Mouse (Mus musculus): ENCODE results near the gene Gatad1. TPM values are rescaled to one million over a fixed set of nuclear protein-coding genes. Genes with fewer than 3 reads are reported as not detected.

Gatad1 gene
- total RNA-seq (2014; fragmentation: Nextera tagmentation) (202 and 212 TPM in 2 replicates), total RNA-seq (2017) (202 and 227 TPM in 2 replicates), polyA plus RNA-seq (2012) (60.2 and 81.6 TPM in 2 replicates)

- no peaks in the 10 kb centered on the region for H3K36me3 ChIP-seq (replicated peaks)
- ATAC-seq (ENCODE audit: extremely low read depth, insufficient number of reproducible peaks, low FRiP score, poor library complexity, severe bottlenecking) (no peak), DNase-seq (ENCODE audit: low spot score) (no peak)
- H3K4me1 ChIP-seq (ENCODE audit: insufficient read depth, low read depth, low read length) = no peaks in the 10 kb centered on the region
- H3K4me3 ChIP-seq (ENCODE audit: low read depth, low read length) = no peak within 1 kb of the TSS
- H3K9me3 ChIP-seq (replicated peaks) = peaks cover 2% of the 10 kb centered on the region; the same call in 1 of the 2 replicates
- peaks cover 5% of the 10 kb centered on the region for H3K27me3 ChIP-seq (ENCODE audit: insufficient read depth, low read length)
- TF ChIP-seq CTCF (IDR thresholded peaks at IDR 0.05; ENCODE audit: low read depth, low read length) = no peak
- no peak for TF ChIP-seq GATA2 (IDR thresholded peaks at IDR 0.05; ENCODE audit: borderline replicate concordance, low read depth, low read length)
- TF ChIP-seq POLR2AphosphoS5 (IDR thresholded peaks at IDR 0.05; ENCODE audit: insufficient replicate concordance, low read depth, low read length) = no peak
- TF ChIP-seq GATA1 (IDR thresholded peaks at IDR 0.05; ENCODE audit: borderline replicate concordance, low read length) = no peak
- no peak for TF ChIP-seq TAL1 (conservative IDR thresholded peaks at IDR 0.05; ENCODE audit: low read depth, low read length)
Observed at GRCm38 (mm10) chr5:3657085-3657484, at the start of gene Gatad1. Gene Gatad1 (minus strand): TSS chr5:3657185.

- Histone ChIP-seq H3K4me3 (ENCODE audit: low read depth, low read length) (no peak overlapping the region), H3K4me1 (ENCODE audit: insufficient read depth, low read depth, low read length) (no peaks in the 10 kb centered on the region), H3K9me3 (replicated peaks) (no peaks in the 10 kb centered on the region), H3K36me3 (replicated peaks) (peaks cover 47% of the 10 kb centered on the region), H3K27me3 (ENCODE audit: insufficient read depth, low read length) (no peaks in the 10 kb centered on the region)
- DNase-seq (ENCODE audit: low spot score) (no peak), ATAC-seq (ENCODE audit: extremely low read depth, insufficient number of reproducible peaks, low FRiP score, poor library complexity, severe bottlenecking) (no peak)
- no peak for TF ChIP-seq TAL1 (conservative IDR thresholded peaks at IDR 0.05; ENCODE audit: low read depth, low read length)
- no peak for TF ChIP-seq POLR2AphosphoS5 (IDR thresholded peaks at IDR 0.05; ENCODE audit: insufficient replicate concordance, low read depth, low read length)
- no peak for TF ChIP-seq CTCF (IDR thresholded peaks at IDR 0.05; ENCODE audit: low read depth, low read length)
- no peak for TF ChIP-seq GATA2 (IDR thresholded peaks at IDR 0.05; ENCODE audit: borderline replicate concordance, low read depth, low read length)
- no peak for TF ChIP-seq GATA1 (IDR thresholded peaks at IDR 0.05; ENCODE audit: borderline replicate concordance, low read length)
Observed at GRCm38 (mm10) chr5:3702180-3702579, 45.2 kb upstream of the Gatad1 start.

- H3K27me3 ChIP-seq (ENCODE audit: insufficient read depth, low read length) = no peaks in the 10 kb centered on the region
- no peak for ATAC-seq (ENCODE audit: extremely low read depth, insufficient number of reproducible peaks, low FRiP score, poor library complexity, severe bottlenecking)
- peaks cover 55% of the 10 kb centered on the region for H3K36me3 ChIP-seq (replicated peaks)
- no peak overlapping the region for H3K4me3 ChIP-seq (ENCODE audit: low read depth, low read length)
- no peaks in the 10 kb centered on the region for H3K9me3 ChIP-seq (replicated peaks)
- H3K4me1 ChIP-seq (ENCODE audit: insufficient read depth, low read depth, low read length) = no peaks in the 10 kb centered on the region
- no peak for TF ChIP-seq GATA2 (IDR thresholded peaks at IDR 0.05; ENCODE audit: borderline replicate concordance, low read depth, low read length)
- no peak for TF ChIP-seq GATA1 (IDR thresholded peaks at IDR 0.05; ENCODE audit: borderline replicate concordance, low read length)
- TF ChIP-seq POLR2AphosphoS5 (IDR thresholded peaks at IDR 0.05; ENCODE audit: insufficient replicate concordance, low read depth, low read length) = no peak
- TF ChIP-seq TAL1 (conservative IDR thresholded peaks at IDR 0.05; ENCODE audit: low read depth, low read length) = no peak
- TF ChIP-seq CTCF (IDR thresholded peaks at IDR 0.05; ENCODE audit: low read depth, low read length) = no peak
- DNase-seq (ENCODE audit: low spot score) = no peak
Observed at GRCm38 (mm10) chr5:3700025-3700424, 43.0 kb upstream of the Gatad1 start.

GRCm38 (mm10) chr5:3696031-3696430, 39.0 kb upstream of the Gatad1 start:
- DNase-seq (ENCODE audit: low spot score) (no peak), ATAC-seq (ENCODE audit: extremely low read depth, insufficient number of reproducible peaks, low FRiP score, poor library complexity, severe bottlenecking) (no peak)
- no peaks in the 10 kb centered on the region for H3K4me1 ChIP-seq (ENCODE audit: insufficient read depth, low read depth, low read length)
- TF ChIP-seq TAL1 (conservative IDR thresholded peaks at IDR 0.05; ENCODE audit: low read depth, low read length) (no peak), GATA2 (IDR thresholded peaks at IDR 0.05; ENCODE audit: borderline replicate concordance, low read depth, low read length) (no peak), CTCF (IDR thresholded peaks at IDR 0.05; ENCODE audit: low read depth, low read length) (no peak), POLR2AphosphoS5 (IDR thresholded peaks at IDR 0.05; ENCODE audit: insufficient replicate concordance, low read depth, low read length) (no peak), GATA1 (IDR thresholded peaks at IDR 0.05; ENCODE audit: borderline replicate concordance, low read length) (no peak)
- no peaks in the 10 kb centered on the region for H3K9me3 ChIP-seq (replicated peaks)
- H3K4me3 ChIP-seq (ENCODE audit: low read depth, low read length) = no peak overlapping the region
- H3K27me3 ChIP-seq (ENCODE audit: insufficient read depth, low read length) = no peaks in the 10 kb centered on the region
- H3K36me3 ChIP-seq (replicated peaks) = peaks cover 76% of the 10 kb centered on the region

GRCm38 (mm10) chr5:3695191-3695590, 38.2 kb upstream of the Gatad1 start:
- Histone ChIP-seq H3K9me3 (replicated peaks) (no peaks in the 10 kb centered on the region), H3K4me1 (ENCODE audit: insufficient read depth, low read depth, low read length) (no peaks in the 10 kb centered on the region), H3K27me3 (ENCODE audit: insufficient read depth, low read length) (no peaks in the 10 kb centered on the region), H3K36me3 (replicated peaks) (peaks cover 75% of the 10 kb centered on the region), H3K4me3 (ENCODE audit: low read depth, low read length) (no peak overlapping the region)
- no peak for DNase-seq (ENCODE audit: low spot score)
- TF ChIP-seq POLR2AphosphoS5 (IDR thresholded peaks at IDR 0.05; ENCODE audit: insufficient replicate concordance, low read depth, low read length) = no peak
- TF ChIP-seq TAL1 (conservative IDR thresholded peaks at IDR 0.05; ENCODE audit: low read depth, low read length) = no peak
- TF ChIP-seq GATA2 (IDR thresholded peaks at IDR 0.05; ENCODE audit: borderline replicate concordance, low read depth, low read length) = no peak
- ATAC-seq (ENCODE audit: extremely low read depth, insufficient number of reproducible peaks, low FRiP score, poor library complexity, severe bottlenecking) = no peak

- H3K4me1 ChIP-seq (ENCODE audit: insufficient read depth, low read depth, low read length) = no peaks in the 10 kb centered on the region
- no peaks in the 10 kb centered on the region for H3K9me3 ChIP-seq (replicated peaks)
- H3K27me3 ChIP-seq (ENCODE audit: insufficient read depth, low read length) = no peaks in the 10 kb centered on the region
- DNase-seq (ENCODE audit: low spot score) (no peak), ATAC-seq (ENCODE audit: extremely low read depth, insufficient number of reproducible peaks, low FRiP score, poor library complexity, severe bottlenecking) (no peak)
- TF ChIP-seq CTCF (IDR thresholded peaks at IDR 0.05; ENCODE audit: low read depth, low read length) (no peak), GATA2 (IDR thresholded peaks at IDR 0.05; ENCODE audit: borderline replicate concordance, low read depth, low read length) (no peak), TAL1 (conservative IDR thresholded peaks at IDR 0.05; ENCODE audit: low read depth, low read length) (no peak), POLR2AphosphoS5 (IDR thresholded peaks at IDR 0.05; ENCODE audit: insufficient replicate concordance, low read depth, low read length) (no peak), GATA1 (IDR thresholded peaks at IDR 0.05; ENCODE audit: borderline replicate concordance, low read length) (no peak)
- H3K4me3 ChIP-seq (ENCODE audit: low read depth, low read length) = no peak overlapping the region
- H3K36me3 ChIP-seq (replicated peaks) = peaks cover 82% of the 10 kb centered on the region
Observed at GRCm38 (mm10) chr5:3692956-3693355, 36.0 kb upstream of the Gatad1 start.
